Mouse (Mus musculus) spleen, adult 18-20 months (tissue): Measurements from ENCODE around the gene Fam192a.

ENCODE experiments used
- DNase-seq, 2 experiments: peaks; one replicate each; pipeline ENCODE4 v3.0.0; 2022; ENCODE audit warnings: mixed read lengths in 2 of 2

Gene Fam192a

DNA sequence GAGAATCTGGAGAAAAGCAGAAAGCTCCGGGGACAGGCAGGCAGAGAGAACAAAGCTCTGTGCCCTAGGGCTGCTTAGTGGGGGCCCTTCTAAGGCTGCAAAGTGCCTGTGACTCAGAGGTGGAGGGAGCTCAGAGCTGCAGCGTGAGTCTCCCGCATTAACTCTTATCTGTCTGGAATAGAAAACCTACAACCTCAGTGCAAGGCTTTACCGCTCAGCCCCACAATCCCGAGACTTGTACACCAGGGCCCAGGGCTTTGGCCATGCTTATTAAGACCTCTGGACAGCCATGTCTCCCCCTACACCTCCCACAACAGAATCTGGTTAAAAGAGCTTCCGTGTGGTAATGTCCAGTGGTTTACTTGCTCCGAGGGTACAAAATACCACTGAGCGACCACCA, 69.8 kb downstream of the Fam192a start:
- DNase-seq: no peak

GRCm38 (mm10) chr8:94530643-94531042, 71.2 kb downstream of the Fam192a start:
- DNase-seq: no peak

DNA sequence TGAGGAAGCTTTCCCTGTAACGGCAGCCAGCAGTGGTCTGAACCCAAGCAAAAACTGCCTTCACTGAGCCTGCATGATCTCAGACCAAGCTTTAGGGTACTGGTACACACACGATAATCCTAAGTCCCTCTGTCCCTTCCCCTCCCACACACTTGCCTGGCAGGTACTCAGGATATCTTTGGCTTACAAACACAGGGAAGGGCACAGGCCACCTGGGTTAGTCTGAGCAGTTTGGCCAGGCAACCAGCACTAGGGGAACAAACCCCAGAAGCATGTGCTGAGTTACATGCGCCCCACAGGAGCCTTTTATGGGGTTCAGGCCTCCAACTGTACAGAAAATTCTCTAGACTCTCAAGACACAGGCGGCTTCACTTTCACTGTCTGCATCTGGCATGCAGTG, 71.9 kb downstream of the Fam192a start:
- no peak for DNase-seq

- DNase-seq: peak in 1 of 2 experiments; percentile 28
Observed at GRCm38 (mm10) chr8:94528245-94528644, 73.6 kb downstream of the Fam192a start.

DNA sequence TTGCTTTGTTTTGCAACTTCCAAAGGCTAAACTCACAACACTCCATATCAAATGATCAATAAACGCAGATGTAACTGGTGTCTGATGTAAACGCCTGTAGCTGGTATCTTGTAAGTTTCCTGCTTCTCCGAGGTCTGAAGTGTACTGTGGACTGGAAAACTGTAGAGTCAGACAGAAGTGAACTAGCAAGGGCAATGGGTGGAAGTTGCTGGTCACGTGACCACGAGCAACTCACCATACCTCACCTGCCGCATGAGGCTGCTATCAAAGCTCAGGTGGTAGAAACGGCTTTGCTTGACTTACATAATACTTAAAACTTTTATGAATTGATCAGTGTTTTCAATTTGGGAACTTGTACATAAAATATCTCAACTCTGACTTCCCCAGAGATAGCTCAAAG, 74.6 kb downstream of the Fam192a start:
- DNase-seq: no peak

GRCm38 (mm10) chr8:94524554-94524953, 77.2 kb downstream of the Fam192a start:
- DNase-seq: no peak
